Mouse (Mus musculus): ENCODE results near the gene St3gal3.

DNA sequence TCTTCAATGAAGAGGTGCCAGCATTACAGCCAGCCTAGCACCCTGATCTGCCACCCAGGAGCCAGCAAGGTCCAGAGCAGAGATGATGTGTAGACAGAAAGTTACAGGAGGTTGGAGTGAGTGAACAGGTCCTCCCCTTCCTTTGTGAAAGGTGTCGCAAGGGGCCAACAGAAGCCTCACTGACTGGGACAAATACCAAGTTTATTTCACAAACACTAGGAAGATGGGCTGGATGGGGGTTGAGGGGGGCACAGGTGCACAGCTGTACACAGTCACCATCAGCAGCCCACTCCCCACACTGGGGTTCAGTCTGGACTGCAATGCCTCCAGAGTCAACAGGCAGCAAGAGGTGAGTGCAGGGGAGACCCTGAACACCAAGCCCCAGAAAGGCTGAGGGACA, 250.6 kb downstream of the St3gal3 start:
- TF ChIP-seq CTCF (IDR thresholded peaks at IDR 0.05; ENCODE audit: borderline replicate concordance, control insufficient read depth, extremely low read depth, insufficient read depth, low read length, poor library complexity), result no peak
- TF ChIP-seq POLR2A (IDR thresholded peaks at IDR 0.05; ENCODE audit: control insufficient read depth, extremely low read depth, insufficient read depth, low read length, poor library complexity), result no peak
